Mouse (Mus musculus): Measurements from ENCODE around the gene Lgr4. TPM values are rescaled to one million over a fixed set of nuclear protein-coding genes. Genes with fewer than 3 reads are reported as not detected.

Gene Lgr4
- polyA plus RNA-seq, 1 experiment from 2014 or later, result 19.7 TPM

GRCm38 (mm10) chr2:110017087-110017486 lies 99.6 kb downstream of the Lgr4 start:
- WGBS, result 46% methylated on average over 7 of the region's 7 CpGs
- Histone ChIP-seq H3K27ac (ENCODE audit: low read depth, low read length) (peak overlapping the region; percentile 88; the same call in 1 of the 2 replicates), H3K9ac (ENCODE audit: low read length) (peak overlapping the region; percentile 93; the same call in 1 of the 2 replicates)

DNA sequence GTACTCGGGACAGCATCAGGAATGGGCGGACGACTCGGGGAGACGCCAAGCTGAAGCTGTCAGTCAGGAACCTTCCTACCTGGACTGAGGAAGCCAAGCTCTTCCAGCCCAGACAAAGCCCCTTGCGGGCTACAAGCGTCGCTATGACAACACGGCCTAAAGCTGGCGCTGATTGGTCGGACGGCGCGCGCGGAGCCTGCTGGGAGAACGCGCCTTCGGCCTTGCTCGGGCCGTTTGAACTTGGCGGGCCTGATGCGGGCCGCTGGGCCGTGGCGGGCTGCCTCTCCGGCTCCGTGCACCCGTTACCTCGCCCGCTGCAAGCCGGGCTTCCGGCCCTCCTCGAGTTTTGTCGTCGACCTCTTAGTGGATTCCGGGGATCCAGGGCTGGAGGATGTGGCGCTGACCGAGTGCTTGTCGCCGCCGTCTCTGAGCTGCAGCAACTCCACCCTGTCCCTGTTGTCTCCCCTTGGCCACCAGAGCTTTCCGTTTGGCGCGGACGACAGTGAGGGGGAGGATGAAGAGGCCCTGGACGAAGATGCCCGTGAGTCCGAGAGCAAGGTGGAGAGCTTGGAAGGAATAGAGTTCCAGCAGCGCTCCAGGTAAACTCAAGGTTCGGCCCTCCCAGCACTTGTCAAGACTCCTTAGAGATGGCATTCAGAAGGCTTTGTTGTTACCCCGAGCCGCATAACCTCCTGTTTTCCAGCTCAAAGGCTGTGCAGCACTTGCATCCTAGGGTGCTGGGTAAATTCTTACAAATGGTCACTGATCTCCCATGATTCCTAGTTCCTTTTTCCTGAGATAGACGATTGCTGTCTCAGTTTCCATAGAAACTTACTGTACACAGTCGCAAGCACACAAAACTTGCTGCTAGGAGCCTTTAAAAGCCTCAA lies 100.4 kb downstream of the Lgr4 start, which contains the start of gene Ccdc34:
TSS of gene Ccdc34 (plus strand) at position 202 of the 890 bp plus-strand sequence.
- peak; percentile 96 for DNase-seq (ENCODE audit: low spot score)

More at GRCm38 (mm10) chr2:110017087-110017486, 99.6 kb downstream of the Lgr4 start:
- Histone ChIP-seq H3K9me3 (ENCODE audit: control insufficient read depth, low read length) (no peaks in the 10 kb centered on the region), H3K27me3 (ENCODE audit: control insufficient read depth, insufficient read depth, low read length) (no peaks in the 10 kb centered on the region), H3K4me2 (ENCODE audit: low read depth) (peak overlapping the region; percentile 77), H3K36me3 (ENCODE audit: control insufficient read depth, insufficient read depth, low read length) (no peaks in the 10 kb centered on the region), H3K4me1 (ENCODE audit: control insufficient read depth, insufficient read depth, low read length) (peaks cover 15% of the 10 kb centered on the region), H3K4me3 (ENCODE audit: low read depth, low read length) (peak overlapping the region; percentile 79)
- ATAC-seq (ENCODE audit: insufficient read depth, low FRiP score, low TSS enrichment) (0 out of 2 replicates have a peak, but pooled peaks have one; percentile 16), DNase-seq (ENCODE audit: low spot score) (no peak)

DNA sequence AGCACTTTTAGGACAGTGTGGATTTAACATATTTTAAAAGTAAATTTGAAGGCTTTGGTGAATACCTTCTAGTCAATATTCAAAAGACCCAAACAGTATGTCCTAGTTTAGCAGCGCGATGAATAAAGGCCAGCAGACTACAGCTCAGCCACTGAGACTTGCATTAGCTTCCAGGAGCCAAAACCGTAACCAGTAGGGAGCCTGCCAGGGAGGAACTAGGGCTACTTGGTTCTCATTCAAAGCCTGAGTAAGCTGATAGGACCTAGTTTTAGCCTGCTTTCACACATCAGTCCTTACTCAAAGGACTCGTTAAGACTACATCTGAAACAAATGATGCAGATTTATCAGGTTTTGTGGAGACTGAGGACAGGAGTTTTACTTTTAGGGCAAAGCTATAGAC lies 102.2 kb downstream of the Lgr4 start:
- H3K9me3 ChIP-seq (ENCODE audit: control insufficient read depth, low read length), result no peaks in the 10 kb centered on the region
- no peaks in the 10 kb centered on the region for H3K27me3 ChIP-seq (ENCODE audit: control insufficient read depth, insufficient read depth, low read length)
- WGBS, result 89% methylated on average over 4 of the region's 4 CpGs
- no peak overlapping the region for H3K9ac ChIP-seq (ENCODE audit: low read length)
- H3K27ac ChIP-seq (ENCODE audit: low read depth, low read length), result no peak overlapping the region
- peaks cover 5% of the 10 kb centered on the region for H3K36me3 ChIP-seq (ENCODE audit: control insufficient read depth, insufficient read depth, low read length)
- no peak overlapping the region for H3K4me3 ChIP-seq (ENCODE audit: low read depth, low read length)
- peaks cover 15% of the 10 kb centered on the region for H3K4me1 ChIP-seq (ENCODE audit: control insufficient read depth, insufficient read depth, low read length)
- peak overlapping the region; percentile 7 for H3K4me2 ChIP-seq (ENCODE audit: low read depth)
- ATAC-seq (ENCODE audit: insufficient read depth, low FRiP score, low TSS enrichment), result no peak
- DNase-seq (ENCODE audit: low spot score), result no peak

More for the DNA sequence above, 100.4 kb downstream of the Lgr4 start, which contains the start of gene Ccdc34:
- Histone ChIP-seq H3K36me3 (ENCODE audit: control insufficient read depth, insufficient read depth, low read length) (peaks cover 2% of the 10 kb centered on the region; the same call in 1 of the 2 replicates), H3K4me3 (ENCODE audit: low read depth, low read length) (peak within 1 kb of the TSS; percentile 79), H3K4me1 (ENCODE audit: control insufficient read depth, insufficient read depth, low read length) (peaks cover 15% of the 10 kb centered on the region), H3K9ac (ENCODE audit: low read length) (peak within 1 kb of the TSS; percentile 93), H3K27ac (ENCODE audit: low read depth, low read length) (peak within 1 kb of the TSS; percentile 88), H3K27me3 (ENCODE audit: control insufficient read depth, insufficient read depth, low read length) (no peaks in the 10 kb centered on the region), H3K4me2 (ENCODE audit: low read depth) (peak within 1 kb of the TSS; percentile 77), H3K9me3 (ENCODE audit: control insufficient read depth, low read length) (no peaks in the 10 kb centered on the region)
- WGBS, result under 1% methylated on average over 55 of the region's 55 CpGs
- peak; percentile 98 for ATAC-seq (ENCODE audit: insufficient read depth, low FRiP score, low TSS enrichment)

GRCm38 (mm10) chr2:110020430-110020829 lies 103.0 kb downstream of the Lgr4 start:
- DNase-seq (ENCODE audit: low spot score) (no peak), ATAC-seq (ENCODE audit: insufficient read depth, low FRiP score, low TSS enrichment) (no peak)
- Histone ChIP-seq H3K27ac (ENCODE audit: low read depth, low read length) (no peak overlapping the region), H3K4me1 (ENCODE audit: control insufficient read depth, insufficient read depth, low read length) (peaks cover 15% of the 10 kb centered on the region), H3K9me3 (ENCODE audit: control insufficient read depth, low read length) (no peaks in the 10 kb centered on the region), H3K27me3 (ENCODE audit: control insufficient read depth, insufficient read depth, low read length) (no peaks in the 10 kb centered on the region), H3K4me2 (ENCODE audit: low read depth) (no peak overlapping the region), H3K9ac (ENCODE audit: low read length) (no peak overlapping the region), H3K4me3 (ENCODE audit: low read depth, low read length) (no peak overlapping the region), H3K36me3 (ENCODE audit: control insufficient read depth, insufficient read depth, low read length) (peaks cover 5% of the 10 kb centered on the region)
- WGBS, result 100% methylated on average over 1 of the region's 1 CpGs

DNA sequence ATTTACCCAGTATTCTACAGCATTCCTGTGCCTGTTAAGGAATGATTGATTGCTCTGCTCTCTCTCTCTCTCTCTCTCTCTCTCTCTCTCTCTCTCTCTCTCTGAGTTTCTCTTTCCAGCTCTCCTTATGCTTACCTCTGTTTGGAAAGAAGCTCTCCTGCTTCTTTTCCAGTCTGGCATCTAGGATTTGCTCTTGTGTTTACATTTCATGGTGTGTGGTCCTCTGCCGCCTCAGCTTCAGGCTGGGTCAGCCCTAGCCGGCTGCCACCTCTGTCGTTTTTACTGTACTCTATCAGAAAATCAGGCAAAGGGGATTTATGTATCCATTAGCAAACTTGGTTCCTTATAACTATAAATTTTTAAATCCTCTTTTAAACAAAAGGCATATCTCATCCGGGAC lies 118.8 kb downstream of the Lgr4 start:
- no peaks in the 10 kb centered on the region for H3K9me3 ChIP-seq (ENCODE audit: control insufficient read depth, low read length)
- DNase-seq (ENCODE audit: low spot score), result no peak
- H3K4me3 ChIP-seq (ENCODE audit: low read depth, low read length), result no peak overlapping the region
- no peaks in the 10 kb centered on the region; the same call in 1 of the 2 replicates for H3K4me1 ChIP-seq (ENCODE audit: control insufficient read depth, insufficient read depth, low read length)
- no peak overlapping the region for H3K27ac ChIP-seq (ENCODE audit: low read depth, low read length)
- no peaks in the 10 kb centered on the region for H3K27me3 ChIP-seq (ENCODE audit: control insufficient read depth, insufficient read depth, low read length)
- WGBS, result 48% methylated on average over 4 of the region's 4 CpGs
- H3K9ac ChIP-seq (ENCODE audit: low read length), result no peak overlapping the region
- H3K36me3 ChIP-seq (ENCODE audit: control insufficient read depth, insufficient read depth, low read length), result no peaks in the 10 kb centered on the region
- no peak overlapping the region for H3K4me2 ChIP-seq (ENCODE audit: low read depth)
- ATAC-seq (ENCODE audit: insufficient read depth, low FRiP score, low TSS enrichment), result no peak

- Histone ChIP-seq H3K9ac (ENCODE audit: low read length) (no peak overlapping the region), H3K4me3 (ENCODE audit: low read depth, low read length) (no peak overlapping the region), H3K4me2 (ENCODE audit: low read depth) (no peak overlapping the region), H3K9me3 (ENCODE audit: control insufficient read depth, low read length) (no peaks in the 10 kb centered on the region), H3K36me3 (ENCODE audit: control insufficient read depth, insufficient read depth, low read length) (no peaks in the 10 kb centered on the region), H3K27me3 (ENCODE audit: control insufficient read depth, insufficient read depth, low read length) (no peaks in the 10 kb centered on the region), H3K4me1 (ENCODE audit: control insufficient read depth, insufficient read depth, low read length) (no peaks in the 10 kb centered on the region; the same call in 1 of the 2 replicates), H3K27ac (ENCODE audit: low read depth, low read length) (no peak overlapping the region)
- no peak for ATAC-seq (ENCODE audit: insufficient read depth, low FRiP score, low TSS enrichment)
- WGBS, result 68% methylated on average over 4 of the region's 4 CpGs
- no peak for DNase-seq (ENCODE audit: low spot score)
Observed at GRCm38 (mm10) chr2:110036665-110037064, 119.2 kb downstream of the Lgr4 start.

GRCm38 (mm10) chr2:110037221-110037620 lies 119.8 kb downstream of the Lgr4 start:
- Histone ChIP-seq H3K36me3 (ENCODE audit: control insufficient read depth, insufficient read depth, low read length) (no peaks in the 10 kb centered on the region), H3K27me3 (ENCODE audit: control insufficient read depth, insufficient read depth, low read length) (no peaks in the 10 kb centered on the region), H3K4me2 (ENCODE audit: low read depth) (no peak overlapping the region), H3K27ac (ENCODE audit: low read depth, low read length) (no peak overlapping the region), H3K4me3 (ENCODE audit: low read depth, low read length) (no peak overlapping the region), H3K9me3 (ENCODE audit: control insufficient read depth, low read length) (no peaks in the 10 kb centered on the region), H3K9ac (ENCODE audit: low read length) (no peak overlapping the region), H3K4me1 (ENCODE audit: control insufficient read depth, insufficient read depth, low read length) (no peaks in the 10 kb centered on the region; the same call in 1 of the 2 replicates)
- 80% methylated on average over 2 of the region's 2 CpGs for WGBS
- ATAC-seq (ENCODE audit: insufficient read depth, low FRiP score, low TSS enrichment) (no peak), DNase-seq (ENCODE audit: low spot score) (no peak)

- Histone ChIP-seq H3K9me3 (ENCODE audit: control insufficient read depth, low read length) (no peaks in the 10 kb centered on the region), H3K4me2 (ENCODE audit: low read depth) (no peak overlapping the region), H3K4me1 (ENCODE audit: control insufficient read depth, insufficient read depth, low read length) (no peaks in the 10 kb centered on the region; the same call in 1 of the 2 replicates), H3K27ac (ENCODE audit: low read depth, low read length) (no peak overlapping the region), H3K9ac (ENCODE audit: low read length) (no peak overlapping the region), H3K4me3 (ENCODE audit: low read depth, low read length) (no peak overlapping the region), H3K36me3 (ENCODE audit: control insufficient read depth, insufficient read depth, low read length) (no peaks in the 10 kb centered on the region), H3K27me3 (ENCODE audit: control insufficient read depth, insufficient read depth, low read length) (no peaks in the 10 kb centered on the region)
- DNase-seq (ENCODE audit: low spot score), result no peak
- 78% methylated on average over 5 of the region's 5 CpGs for WGBS
- ATAC-seq (ENCODE audit: insufficient read depth, low FRiP score, low TSS enrichment), result no peak
Observed at GRCm38 (mm10) chr2:110038341-110038740, 120.9 kb downstream of the Lgr4 start.

All from neural tube, embryonic 11.5 days (tissue).